ENCODE assay signal across 8 mouse cellular contexts in the genomic region with DNA sequence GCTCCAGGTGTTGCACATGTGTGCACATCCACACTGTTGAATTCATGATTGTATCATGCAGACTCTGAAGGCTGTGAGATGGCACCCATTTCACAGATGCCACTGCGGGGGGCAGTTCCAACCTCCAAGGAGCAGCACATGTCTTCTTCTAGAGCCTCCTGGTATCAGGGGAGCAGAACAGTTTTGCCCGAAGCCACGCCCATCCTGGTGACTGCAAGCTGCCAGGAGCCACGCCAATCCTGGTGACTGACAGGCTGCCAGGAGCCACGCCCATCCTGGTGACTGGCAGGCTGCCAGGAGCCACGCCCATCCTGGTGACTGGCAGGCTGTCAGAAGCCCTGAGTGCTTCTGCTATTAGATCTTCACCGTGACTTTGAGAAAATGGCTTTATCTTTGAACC.
DNase-seq lines count a peak whose midpoint lies in the region; ATAC-seq and TF ChIP-seq lines count a peak whose summit lies in the region.

No protein-coding gene starts in this region.

- H3K27ac ChIP-seq in heart, embryonic 10.5 days: no peak overlapping the region
- no peak overlapping the region for H3K27ac ChIP-seq in heart, embryonic 13.5 days (replicated peaks)
- H3K27ac ChIP-seq in liver, postnatal 0 days (ENCODE audit: low read depth): no peak overlapping the region

- no peaks in the 10 kb centered on the region for H3K36me3 ChIP-seq in heart, embryonic 10.5 days
- no peaks in the 10 kb centered on the region for H3K36me3 ChIP-seq in heart, embryonic 13.5 days
- no peaks in the 10 kb centered on the region for H3K36me3 ChIP-seq in liver, postnatal 0 days (replicated peaks; ENCODE audit: insufficient read depth, low read length)

- WGBS in heart, embryonic 10.5 days: 19% methylated on average over 7 of the region's 7 CpGs
- 18% methylated on average over 7 of the region's 7 CpGs for WGBS in heart, embryonic 13.5 days
- WGBS in liver, postnatal 0 days (ENCODE audit: insufficient replicate concordance): 18% methylated on average over 7 of the region's 7 CpGs

- TF ChIP-seq EP300 in liver, postnatal 0 days (IDR thresholded peaks at IDR 0.05; ENCODE audit: low read depth): no peak

- H3K9ac ChIP-seq in heart, embryonic 13.5 days: no peak overlapping the region
- H3K9ac ChIP-seq in liver, postnatal 0 days (replicated peaks): no peak overlapping the region

- peaks cover 5% of the 10 kb centered on the region; the same call in 1 of the 2 replicates for H3K27me3 ChIP-seq in heart, embryonic 10.5 days (ENCODE audit: insufficient read depth, poor library complexity, severe bottlenecking)
- no peaks in the 10 kb centered on the region for H3K27me3 ChIP-seq in heart, embryonic 13.5 days (replicated peaks)
- H3K27me3 ChIP-seq in liver, postnatal 0 days (ENCODE audit: insufficient read depth, low read length): no peaks in the 10 kb centered on the region

- H3K4me1 ChIP-seq in heart, embryonic 10.5 days: peaks cover 29% of the 10 kb centered on the region
- H3K4me1 ChIP-seq in heart, embryonic 13.5 days: peaks cover 25% of the 10 kb centered on the region
- H3K4me1 ChIP-seq in liver, postnatal 0 days (ENCODE audit: insufficient read depth): no peaks in the 10 kb centered on the region

- ATAC-seq in heart, embryonic 13.5 days (ENCODE audit: extremely low read depth, insufficient number of reproducible peaks, low FRiP score, low TSS enrichment): no peak
- peak; percentile 84 for ATAC-seq in liver, postnatal 0 days

- TF ChIP-seq CTCF in liver, postnatal 0 days (IDR thresholded peaks at IDR 0.05; ENCODE audit: low read depth): no peak

- peak; percentile 90 for DNase-seq in heart, embryonic 10.5 days (ENCODE audit: low spot score)
- no peak for DNase-seq in heart, adult 9 months (ENCODE audit: low spot score in 2 of 2)
- peak; percentile 64 for DNase-seq in MN1 (ENCODE audit: low spot score)
- peak; percentile 86 for DNase-seq in liver, postnatal 0 days
- DNase-seq in ovary, adult 18-20 months (ENCODE audit: low spot score): no peak
- DNase-seq in cerebellum, postnatal 25 days: no peak
- no peak for DNase-seq in left cerebral cortex, adult 8-10 months (ENCODE audit: low spot score in 2 of 2)

- peak overlapping the region; percentile 10; the same call in 1 of the 2 replicates for H3K4me2 ChIP-seq in heart, embryonic 13.5 days
- H3K4me2 ChIP-seq in liver, postnatal 0 days (ENCODE audit: low read depth, low read length): no peak overlapping the region

- no peak overlapping the region for H3K4me3 ChIP-seq in heart, embryonic 10.5 days
- no peak overlapping the region for H3K4me3 ChIP-seq in heart, embryonic 13.5 days
- no peak overlapping the region for H3K4me3 ChIP-seq in liver, postnatal 0 days (ENCODE audit: low read depth, low read length)

- no peaks in the 10 kb centered on the region for H3K9me3 ChIP-seq in heart, embryonic 10.5 days
- no peaks in the 10 kb centered on the region for H3K9me3 ChIP-seq in heart, embryonic 13.5 days
- H3K9me3 ChIP-seq in liver, postnatal 0 days (ENCODE audit: low read length): no peaks in the 10 kb centered on the region

Comparison
In these comparisons a context has a peak if more than half of its experiments do, and no peak if none do; other contexts are left out.
1. DNase-seq: peak in heart, embryonic 10.5 days (single experiment), MN1 (single experiment) and liver, postnatal 0 days (single experiment); none in heart, adult 9 months (0 of 2), ovary, adult 18-20 months (single experiment), cerebellum, postnatal 25 days (0 of 2) and left cerebral cortex, adult 8-10 months (0 of 2).